Mouse (Mus musculus) kidney, embryonic 14.5 days (tissue): ENCODE measurements at regions not wholly inside any gene's neighbourhood (a gene's known extent, or its start where the extent isn't known, plus 50 kb on each side); places are given as distances from the start of the nearest gene placed in this dataset.

Experiments
- ATAC-seq: fragments of 200-750 bp; cut with Nextera tagmentation; 2 replicates; pipeline ENCODE4 v1.8.0; 2017; ENCODE audit warnings: moderate number of reproducible peaks, mild to moderate bottlenecking, moderate TSS enrichment, moderate library complexity; ENCODE audit not compliant: low FRiP score, low TSS enrichment
- H3K27ac ChIP-seq: fragments of 300-500 bp; sonication (generic); 2 replicates; pipeline ENCODE4 v1.5.1; 2014; ENCODE audit warnings: low read depth, mild to moderate bottlenecking, low read length, moderate library complexity, mixed read lengths
- H3K27me3 ChIP-seq: fragments of 300-500 bp; sonication (generic); 2 replicates; pipeline ENCODE4 v1.6.1; 2014; ENCODE audit warnings: mild to moderate bottlenecking, low read length; ENCODE audit not compliant: control insufficient read depth, insufficient read depth
- H3K36me3 ChIP-seq: fragments of 300-500 bp; sonication (generic); 2 replicates; pipeline ENCODE4 v1.6.1; 2014; ENCODE audit warnings: low read length, mixed read lengths; ENCODE audit not compliant: control insufficient read depth, insufficient read depth
- H3K4me1 ChIP-seq: fragments of 300-500 bp; sonication (generic); 2 replicates; pipeline ENCODE4 v1.6.1; 2014; ENCODE audit warnings: low read length, mixed read lengths; ENCODE audit not compliant: control insufficient read depth, insufficient read depth
- H3K4me2 ChIP-seq: fragments of 300-500 bp; sonication (generic); replicated peaks from 2 replicates; pipeline ENCODE4 v1.6.1; 2014; ENCODE audit warnings: low read depth, mild to moderate bottlenecking, low read length
- H3K4me3 ChIP-seq: fragments of 300-500 bp; sonication (generic); 2 replicates; pipeline ENCODE4 v1.5.1; 2014; ENCODE audit warnings: mild to moderate bottlenecking, low read length
- H3K9ac ChIP-seq: fragments of 300-500 bp; sonication (generic); 2 replicates; pipeline ENCODE4 v1.6.1; 2014; ENCODE audit warnings: low read depth, mild to moderate bottlenecking, low read length, moderate library complexity
- H3K9me3 ChIP-seq: fragments of 300-500 bp; sonication (generic); 2 replicates; pipeline ENCODE4 v1.6.1; 2016; ENCODE audit warnings: low read length; ENCODE audit not compliant: control insufficient read depth
- WGBS: fragments of 180-500 bp; shearing (Covaris S2); extraction: QIAGEN DNeasy Blood & Tissue Kit; methylation state at CpG from one replicate; pipeline ENCODE4 v1.1.7; 2014; 5-methylcytosine and 5-hydroxymethylcytosine counted together

DNA sequence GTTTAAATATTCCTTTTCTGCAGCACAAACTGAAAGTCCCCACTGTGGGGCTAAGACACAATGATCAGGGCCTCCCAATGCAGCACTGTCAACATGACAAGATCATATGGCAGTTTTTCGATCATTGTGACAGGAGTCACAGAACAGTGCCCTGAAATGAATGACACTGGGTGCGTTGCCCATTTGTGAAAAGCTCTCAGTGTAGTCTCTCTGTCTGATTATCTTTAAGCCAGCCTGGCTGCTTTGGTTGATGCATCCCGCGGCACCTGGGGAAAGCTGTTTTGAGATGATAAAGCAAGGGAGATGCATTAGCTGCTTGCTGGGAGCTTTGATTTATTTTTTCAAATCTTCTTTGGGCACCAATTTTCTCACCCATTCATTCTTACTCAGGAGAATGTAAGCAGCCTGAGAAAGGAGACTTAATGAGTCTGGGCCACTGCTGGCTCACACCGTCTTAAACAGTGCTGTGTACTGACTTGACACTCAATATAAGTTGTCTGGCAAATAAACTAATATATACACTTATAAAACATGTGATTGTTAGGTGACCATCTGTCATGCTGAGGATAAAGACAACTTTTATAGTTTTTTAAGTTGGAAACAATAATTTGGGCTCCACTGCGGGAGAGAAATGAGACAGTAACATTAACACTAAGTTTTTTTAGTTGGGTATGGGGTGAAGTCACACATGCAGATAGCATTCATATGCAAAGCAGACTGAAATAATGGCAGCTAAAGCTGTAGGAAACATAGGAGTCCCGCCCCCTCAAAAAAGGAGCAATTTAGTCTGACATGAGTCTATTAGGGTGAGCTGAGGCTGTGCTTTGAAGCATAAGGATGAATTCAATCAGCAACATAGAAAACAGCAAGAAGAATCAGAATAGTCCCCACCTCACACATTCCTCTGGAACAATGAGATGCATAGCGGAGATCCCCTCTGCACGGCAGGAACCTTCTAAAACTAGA, 276.0 kb downstream of the Kcns3 start:
- Histone ChIP-seq H3K9me3 (no peaks in the 10 kb centered on the region), H3K4me2 (no peak overlapping the region), H3K27me3 (no peaks in the 10 kb centered on the region), H3K9ac (no peak overlapping the region), H3K36me3 (no peaks in the 10 kb centered on the region), H3K27ac (no peak overlapping the region), H3K4me3 (no peak overlapping the region), H3K4me1 (no peaks in the 10 kb centered on the region)
- no peak for ATAC-seq
- WGBS: 82% methylated on average over 9 of the region's 9 CpGs

DNA sequence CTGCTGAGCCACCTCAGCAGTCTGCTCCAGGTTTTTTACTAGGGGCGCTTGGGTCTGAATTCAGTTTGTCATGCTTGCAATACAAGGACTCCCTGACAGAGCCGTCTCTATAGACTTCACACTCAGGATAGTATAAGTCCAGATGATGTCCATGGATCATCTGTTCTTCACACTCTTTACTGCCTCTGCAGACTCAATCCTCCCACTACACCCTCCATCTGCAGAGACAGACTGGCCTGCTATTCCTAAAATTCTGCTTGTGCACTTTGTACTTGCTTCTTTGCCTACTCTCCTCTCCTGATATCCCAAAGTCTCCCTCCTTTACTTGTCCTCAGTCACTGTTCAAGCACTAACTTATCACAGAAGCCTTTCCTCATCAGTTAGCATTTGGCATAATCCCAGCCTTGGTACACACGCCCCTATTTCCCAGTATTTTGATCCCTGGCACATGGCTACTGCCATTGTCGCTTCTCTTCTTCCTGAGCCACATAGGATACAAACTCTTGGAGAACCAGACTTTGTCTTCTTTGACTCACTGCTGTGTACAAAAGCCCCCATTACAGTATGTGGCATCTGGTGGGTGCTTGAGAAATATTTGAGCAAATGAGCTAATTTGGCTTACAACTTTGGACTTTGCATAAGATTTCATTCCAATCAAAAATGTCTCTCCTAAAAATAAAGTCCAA, 277.0 kb downstream of the Kcns3 start:
- Histone ChIP-seq H3K4me2 (no peak overlapping the region), H3K4me1 (no peaks in the 10 kb centered on the region), H3K27ac (no peak overlapping the region), H3K9me3 (no peaks in the 10 kb centered on the region), H3K27me3 (no peaks in the 10 kb centered on the region), H3K36me3 (no peaks in the 10 kb centered on the region), H3K4me3 (no peak overlapping the region), H3K9ac (no peak overlapping the region)
- ATAC-seq: no peak
- WGBS: 81% methylated on average over 4 of the region's 4 CpGs

DNA sequence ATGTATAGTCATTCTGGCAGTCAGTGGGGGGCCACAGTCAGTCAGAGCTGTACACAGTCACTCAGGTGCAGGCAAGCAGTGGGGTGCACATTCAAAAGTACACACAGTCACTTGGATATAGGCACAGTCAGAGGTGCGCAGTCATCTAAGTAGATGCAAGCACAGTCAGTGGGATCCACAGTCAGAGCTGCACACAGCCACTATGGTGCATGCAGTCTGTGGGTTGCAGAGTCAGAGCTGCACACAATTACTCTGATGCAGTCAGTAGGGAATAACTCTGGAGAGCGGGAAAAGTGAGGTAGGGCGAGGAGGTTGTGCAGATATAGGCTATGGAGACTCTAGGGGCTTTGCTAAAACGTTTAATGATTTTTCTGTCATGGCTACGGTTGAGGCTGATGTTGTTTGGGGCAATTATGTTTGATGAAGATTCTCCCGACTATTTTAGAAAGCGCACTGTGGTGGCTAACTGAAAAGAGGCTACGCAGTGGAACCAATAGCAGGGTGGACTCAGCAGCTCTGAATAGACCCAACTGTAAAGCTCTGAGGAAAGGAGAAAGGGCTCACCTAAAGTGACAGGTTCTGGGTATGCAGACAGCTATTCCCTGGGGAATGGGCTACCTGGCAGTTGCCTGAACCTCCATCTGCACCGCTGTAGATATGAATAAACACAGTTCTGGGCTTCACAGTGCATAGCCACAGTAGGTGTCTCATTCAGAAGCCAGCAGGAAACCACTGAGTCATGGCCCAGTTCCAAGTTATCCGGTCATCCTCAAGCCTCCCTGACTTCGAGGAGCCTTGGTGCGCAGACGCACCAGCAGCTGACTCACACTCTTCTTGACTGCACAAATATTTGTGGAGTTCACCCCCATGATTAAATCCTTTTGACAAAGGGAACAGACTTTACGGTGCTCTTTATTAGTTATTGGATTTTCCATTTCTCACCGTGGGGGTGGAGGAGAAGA, 282.9 kb downstream of the Kcns3 start:
- no peak for ATAC-seq
- Histone ChIP-seq H3K4me1 (0 out of 2 replicates have a peak, but pooled peaks cover 4% of the 10 kb centered on the region), H3K4me2 (no peak overlapping the region), H3K27ac (no peak overlapping the region), H3K36me3 (no peaks in the 10 kb centered on the region), H3K9me3 (no peaks in the 10 kb centered on the region), H3K9ac (no peak overlapping the region), H3K4me3 (no peak overlapping the region), H3K27me3 (no peaks in the 10 kb centered on the region)
- 77% methylated on average over 15 of the region's 15 CpGs for WGBS

DNA sequence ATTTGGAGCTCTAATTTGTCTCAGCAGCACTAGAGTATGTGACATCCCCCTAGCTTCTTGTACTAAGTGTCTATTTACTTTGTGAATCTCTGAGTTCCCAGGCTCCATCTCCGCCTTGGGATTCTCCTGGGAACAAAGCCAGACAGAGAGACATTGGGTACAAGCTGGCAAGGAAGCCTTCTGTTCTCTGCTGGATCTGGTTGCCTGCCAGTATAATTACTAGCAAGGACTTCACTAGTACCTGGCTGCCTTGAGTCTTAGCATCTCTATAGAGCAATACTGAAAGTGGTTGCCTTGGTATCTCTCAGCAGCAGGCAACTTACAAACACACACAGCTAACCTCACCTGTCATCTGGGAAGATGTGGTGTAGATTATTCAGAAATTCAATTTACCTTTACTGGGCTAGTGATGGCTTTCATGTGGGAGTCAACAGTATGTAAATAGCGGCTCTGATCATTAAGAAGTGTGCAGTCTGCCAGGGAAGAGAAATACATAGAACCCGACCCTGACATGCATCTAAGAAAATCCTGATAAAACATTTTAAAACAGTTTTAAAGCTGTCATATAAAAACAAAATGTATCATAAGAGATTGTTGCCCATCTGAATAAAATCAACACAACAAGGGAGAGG, 283.8 kb downstream of the Kcns3 start:
- no peak overlapping the region for H3K4me2 ChIP-seq
- H3K27me3 ChIP-seq: no peaks in the 10 kb centered on the region
- H3K27ac ChIP-seq: no peak overlapping the region
- no peak for ATAC-seq
- WGBS: 69% methylated on average over 3 of the region's 3 CpGs
- no peaks in the 10 kb centered on the region for H3K9me3 ChIP-seq
- H3K36me3 ChIP-seq: no peaks in the 10 kb centered on the region
- H3K9ac ChIP-seq: no peak overlapping the region
- no peak overlapping the region for H3K4me3 ChIP-seq
- 0 out of 2 replicates have a peak, but pooled peaks cover 4% of the 10 kb centered on the region for H3K4me1 ChIP-seq

DNA sequence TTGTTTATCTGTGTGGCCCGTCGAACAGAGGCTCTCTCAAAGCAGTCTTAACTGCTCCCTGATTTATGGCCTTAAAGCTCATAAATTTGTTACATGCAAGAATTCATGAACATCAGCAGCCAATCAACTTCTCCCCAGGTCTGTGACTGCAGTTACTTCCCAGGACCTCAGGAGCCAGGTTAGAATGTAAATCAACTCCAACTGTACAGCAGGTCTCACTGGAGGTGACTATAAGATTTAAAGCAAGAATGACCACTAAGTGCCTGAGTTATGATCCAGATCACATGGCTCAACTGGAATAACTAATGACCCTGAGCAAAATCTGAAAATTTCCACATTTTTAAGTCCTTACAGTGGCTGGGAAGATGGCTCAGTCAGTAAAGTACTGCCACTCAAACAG, 285.6 kb downstream of the Kcns3 start:
- Histone ChIP-seq H3K9me3 (no peaks in the 10 kb centered on the region), H3K9ac (no peak overlapping the region), H3K27me3 (no peaks in the 10 kb centered on the region), H3K4me1 (0 out of 2 replicates have a peak, but pooled peaks cover 4% of the 10 kb centered on the region), H3K27ac (no peak overlapping the region), H3K36me3 (no peaks in the 10 kb centered on the region), H3K4me2 (no peak overlapping the region), H3K4me3 (no peak overlapping the region)
- WGBS: 12% methylated on average over 2 of the region's 2 CpGs
- peak; percentile 88; the same call in 1 of the 2 replicates for ATAC-seq

DNA sequence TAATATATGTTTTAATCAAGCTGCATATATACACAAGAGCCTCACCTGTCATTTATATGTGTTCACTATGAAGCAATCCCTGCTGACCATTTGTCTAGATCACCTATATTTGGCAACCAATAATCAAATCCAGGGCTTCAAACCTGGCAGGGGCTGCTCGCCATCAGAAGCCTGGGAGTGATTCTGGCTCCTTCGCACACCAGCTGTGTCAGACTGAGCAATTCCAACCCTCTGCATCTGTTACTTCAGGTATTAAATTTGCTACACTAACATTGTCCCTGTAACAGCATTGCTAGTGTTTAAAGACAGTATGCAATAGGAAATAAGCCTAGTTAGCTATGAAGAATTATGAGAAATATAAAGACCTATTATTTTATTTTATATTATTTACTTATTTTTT, 330.5 kb downstream of the Kcns3 start:
- Histone ChIP-seq H3K4me1 (no peaks in the 10 kb centered on the region), H3K36me3 (no peaks in the 10 kb centered on the region), H3K27ac (no peak overlapping the region), H3K4me2 (no peak overlapping the region), H3K4me3 (no peak overlapping the region), H3K9ac (no peak overlapping the region), H3K27me3 (no peaks in the 10 kb centered on the region), H3K9me3 (no peaks in the 10 kb centered on the region)
- WGBS: 94% methylated on average over 2 of the region's 2 CpGs
- no peak for ATAC-seq

DNA sequence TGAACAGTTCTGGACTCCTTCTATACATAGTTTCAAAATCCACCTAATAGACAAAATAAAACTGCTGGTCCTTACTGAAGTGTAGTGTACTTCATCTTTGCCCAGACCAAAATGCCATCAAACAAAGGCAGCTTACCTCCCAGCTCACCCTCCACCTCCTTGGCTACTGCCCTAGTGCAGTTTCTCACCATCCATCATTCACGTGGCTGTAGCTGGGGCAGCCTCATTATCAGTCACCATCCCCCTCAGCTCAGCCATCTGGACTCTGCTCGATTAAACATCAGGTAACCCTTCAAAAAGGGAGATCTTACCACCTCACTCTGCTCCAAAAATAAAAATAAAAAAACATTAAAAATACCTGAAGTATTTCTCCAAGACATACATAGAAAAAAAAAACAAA, 332.8 kb downstream of the Kcns3 start:
- no peak for ATAC-seq
- H3K4me2 ChIP-seq: no peak overlapping the region
- no peaks in the 10 kb centered on the region for H3K9me3 ChIP-seq
- no peak overlapping the region for H3K9ac ChIP-seq
- no peaks in the 10 kb centered on the region for H3K27me3 ChIP-seq
- no peaks in the 10 kb centered on the region for H3K36me3 ChIP-seq
- H3K27ac ChIP-seq: no peak overlapping the region
- H3K4me3 ChIP-seq: no peak overlapping the region
- no peaks in the 10 kb centered on the region for H3K4me1 ChIP-seq
- WGBS: 41% methylated on average over 2 of the region's 2 CpGs

DNA sequence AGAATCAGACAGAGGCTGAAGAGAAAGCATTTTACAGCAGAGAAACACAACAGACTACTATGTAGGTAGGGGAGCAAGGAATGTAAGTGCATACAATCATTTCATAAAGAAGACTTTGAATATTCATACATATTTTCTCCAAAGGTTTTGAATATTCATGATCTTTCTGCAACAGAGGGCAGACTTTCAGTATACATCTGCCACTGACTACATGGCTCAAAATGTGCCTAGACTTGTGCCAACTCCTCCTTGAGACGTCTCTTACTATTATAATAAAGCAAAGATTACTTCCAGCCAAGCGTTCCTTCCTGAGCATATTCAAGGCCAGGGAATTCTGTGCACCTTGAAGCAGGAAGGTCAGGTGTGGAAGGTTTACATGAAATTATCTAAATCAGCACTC, 333.3 kb downstream of the Kcns3 start:
- Histone ChIP-seq H3K4me3 (no peak overlapping the region), H3K9ac (no peak overlapping the region)
- WGBS: 89% methylated on average over 2 of the region's 2 CpGs

More for the DNA sequence above, 333.3 kb downstream of the Kcns3 start:
- no peaks in the 10 kb centered on the region for H3K36me3 ChIP-seq
- H3K27me3 ChIP-seq: no peaks in the 10 kb centered on the region
- no peaks in the 10 kb centered on the region for H3K9me3 ChIP-seq
- ATAC-seq: no peak
- no peak overlapping the region for H3K27ac ChIP-seq
- no peaks in the 10 kb centered on the region for H3K4me1 ChIP-seq
- H3K4me2 ChIP-seq: no peak overlapping the region
